Comparison of ENCODE assay signal across 19 mouse cellular contexts in the genomic region with DNA sequence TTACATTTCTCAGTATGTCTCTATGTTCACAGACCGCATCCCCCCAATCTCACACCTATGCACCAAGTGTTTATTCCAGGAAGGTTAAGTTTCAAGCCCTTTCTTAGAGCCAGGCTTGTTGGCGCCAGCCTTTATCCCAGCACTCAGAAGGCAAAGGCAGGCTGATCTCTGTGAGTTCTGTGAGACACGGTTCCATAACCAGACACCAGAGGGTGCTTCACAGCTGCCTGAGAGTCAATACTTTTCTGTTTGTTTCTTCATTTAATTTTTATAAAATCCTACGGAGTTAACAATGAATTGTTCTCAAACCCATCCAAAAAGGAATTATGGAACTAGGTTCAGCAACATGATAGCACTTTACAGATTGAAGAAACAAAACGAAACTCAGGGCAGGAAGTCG.
DNase-seq lines count a peak whose midpoint lies in the region; ATAC-seq and TF ChIP-seq lines count a peak whose summit lies in the region.
"Had no signal": no experiment of that assay in that cellular context is flagged by ENCODE, and none has a peak within 500 bp of the region (broad histone marks: within the 10 kb centered on the region; RNA-seq: fewer than 3 reads in every experiment).

No protein-coding gene starts in this region.

- H3K9ac ChIP-seq in midbrain, embryonic 14.5 days (replicated peaks; ENCODE audit: low read length), result no peak overlapping the region
- no peak overlapping the region for H3K9ac ChIP-seq in midbrain, embryonic 13.5 days (replicated peaks)
- H3K9ac ChIP-seq in liver, embryonic 11.5 days (ENCODE audit: low read depth, low read length), result no peak overlapping the region
- H3K9ac ChIP-seq: hindbrain, embryonic 13.5 days; liver, postnatal 0 days; neural tube, embryonic 12.5 days had no signal

- DNase-seq in gastrocnemius, adult 2 months, result no peak
- no peak for DNase-seq in gastrocnemius, postnatal 14 days
- no peak for DNase-seq in layer of hippocampus, adult 2 months (ENCODE audit: low spot score in 2 of 2)
- no peak for DNase-seq in layer of hippocampus, postnatal 10 days (ENCODE audit: low spot score in 2 of 2)
- peak; percentile 12 for DNase-seq in midbrain, embryonic 14.5 days
- DNase-seq in liver, embryonic 11.5 days (ENCODE audit: low spot score), result no peak
- DNase-seq: adrenal gland, postnatal 14 days; cerebellum, adult 9-10 months; gastrocnemius, postnatal 36 days; heart, postnatal 36 days; liver, postnatal 0 days; right cerebral cortex, postnatal 25 days; thymus, postnatal 25 days had no signal

- H3K4me3 ChIP-seq in gastrocnemius, adult 2 months, result no peak overlapping the region
- H3K4me3 ChIP-seq in layer of hippocampus, adult 2 months, result no peak overlapping the region
- no peak overlapping the region for H3K4me3 ChIP-seq in midbrain, embryonic 14.5 days (replicated peaks; ENCODE audit: low read depth, low read length)
- no peak overlapping the region for H3K4me3 ChIP-seq in midbrain, embryonic 13.5 days (replicated peaks)
- no peak overlapping the region for H3K4me3 ChIP-seq in liver, embryonic 11.5 days (ENCODE audit: low read depth, low read length)
- H3K4me3 ChIP-seq: embryonic facial prominence, embryonic 10.5 days; hindbrain, embryonic 13.5 days; neural tube, embryonic 12.5 days had no signal

- WGBS in midbrain, embryonic 14.5 days, result 86% methylated on average over 6 of the region's 6 CpGs
- 84% methylated on average over 6 of the region's 6 CpGs for WGBS in midbrain, embryonic 13.5 days
- WGBS in liver, embryonic 11.5 days, result 78% methylated on average over 6 of the region's 6 CpGs

- no peaks in the 10 kb centered on the region for H3K9me3 ChIP-seq in midbrain, embryonic 14.5 days (ENCODE audit: control insufficient read depth, low read length)
- H3K9me3 ChIP-seq in midbrain, embryonic 13.5 days, result no peaks in the 10 kb centered on the region
- H3K9me3 ChIP-seq in liver, embryonic 11.5 days (ENCODE audit: control insufficient read depth, low read length), result no peaks in the 10 kb centered on the region
- H3K9me3 ChIP-seq: embryonic facial prominence, embryonic 10.5 days; hindbrain, embryonic 13.5 days; neural tube, embryonic 12.5 days had no signal

- no peaks in the 10 kb centered on the region for H3K27me3 ChIP-seq in midbrain, embryonic 14.5 days (ENCODE audit: control insufficient read depth, insufficient read depth, low read length)
- no peaks in the 10 kb centered on the region for H3K27me3 ChIP-seq in midbrain, embryonic 13.5 days
- H3K27me3 ChIP-seq in liver, embryonic 11.5 days (replicated peaks; ENCODE audit: control insufficient read depth, insufficient read depth, low read length), result no peaks in the 10 kb centered on the region
- H3K27me3 ChIP-seq: hindbrain, embryonic 13.5 days; neural tube, embryonic 12.5 days had no signal

- no peak overlapping the region for H3K4me2 ChIP-seq in midbrain, embryonic 14.5 days (ENCODE audit: low read length)
- H3K4me2 ChIP-seq in midbrain, embryonic 13.5 days (replicated peaks), result no peak overlapping the region
- no peak overlapping the region for H3K4me2 ChIP-seq in liver, embryonic 11.5 days
- H3K4me2 ChIP-seq: hindbrain, embryonic 13.5 days; neural tube, embryonic 12.5 days had no signal

- peak; percentile 31; the same call in 1 of the 2 replicates for TF ChIP-seq CTCF in gastrocnemius, adult 2 months (IDR thresholded peaks at IDR 0.05)
- TF ChIP-seq CTCF in layer of hippocampus, adult 2 months (conservative IDR thresholded peaks at IDR 0.05), result peak; percentile 76

- no peak overlapping the region for H3K27ac ChIP-seq in gastrocnemius, adult 2 months
- H3K27ac ChIP-seq in layer of hippocampus, adult 2 months, result no peak overlapping the region
- no peak overlapping the region for H3K27ac ChIP-seq in midbrain, embryonic 14.5 days (replicated peaks; ENCODE audit: low read depth, low read length)
- H3K27ac ChIP-seq in midbrain, embryonic 13.5 days, result no peak overlapping the region
- H3K27ac ChIP-seq in liver, embryonic 11.5 days (ENCODE audit: low read depth, low read length), result no peak overlapping the region
- H3K27ac ChIP-seq: embryonic facial prominence, embryonic 10.5 days; hindbrain, embryonic 13.5 days; macrophage; neural tube, embryonic 12.5 days had no signal

- no peaks in the 10 kb centered on the region for H3K4me1 ChIP-seq in midbrain, embryonic 14.5 days (ENCODE audit: control insufficient read depth, insufficient read depth, low read length)
- peaks cover 7% of the 10 kb centered on the region for H3K4me1 ChIP-seq in midbrain, embryonic 13.5 days (replicated peaks)
- no peaks in the 10 kb centered on the region for H3K4me1 ChIP-seq in liver, embryonic 11.5 days (replicated peaks; ENCODE audit: control insufficient read depth, insufficient read depth, low read length)
- H3K4me1 ChIP-seq: embryonic facial prominence, embryonic 10.5 days; neural tube, embryonic 12.5 days had no signal

- peaks cover 35% of the 10 kb centered on the region for H3K36me3 ChIP-seq in midbrain, embryonic 14.5 days (ENCODE audit: control insufficient read depth, insufficient read depth, low read length)
- H3K36me3 ChIP-seq in midbrain, embryonic 13.5 days, result peaks cover 35% of the 10 kb centered on the region
- no peaks in the 10 kb centered on the region for H3K36me3 ChIP-seq in liver, embryonic 11.5 days (ENCODE audit: control insufficient read depth, insufficient read depth, low read length)

- ATAC-seq in midbrain, embryonic 14.5 days (ENCODE audit: low FRiP score, low TSS enrichment), result no peak
- no peak for ATAC-seq in midbrain, embryonic 13.5 days
- ATAC-seq in liver, embryonic 11.5 days (replicated peaks; ENCODE audit: low FRiP score), result no peak
- ATAC-seq: forebrain, embryonic 16.5 days; liver, postnatal 0 days had no signal

- intact Hi-C loops in gastrocnemius, adult 2 months (cut with DNase I), result no loop called here
- intact Hi-C loops in gastrocnemius, postnatal 14 days (cut with DNase I; ENCODE audit: low total_unique reads), result no loop called here
